Mouse (Mus musculus): ENCODE measurements around the gene Idh2.

The Idh2 gene

DNA sequence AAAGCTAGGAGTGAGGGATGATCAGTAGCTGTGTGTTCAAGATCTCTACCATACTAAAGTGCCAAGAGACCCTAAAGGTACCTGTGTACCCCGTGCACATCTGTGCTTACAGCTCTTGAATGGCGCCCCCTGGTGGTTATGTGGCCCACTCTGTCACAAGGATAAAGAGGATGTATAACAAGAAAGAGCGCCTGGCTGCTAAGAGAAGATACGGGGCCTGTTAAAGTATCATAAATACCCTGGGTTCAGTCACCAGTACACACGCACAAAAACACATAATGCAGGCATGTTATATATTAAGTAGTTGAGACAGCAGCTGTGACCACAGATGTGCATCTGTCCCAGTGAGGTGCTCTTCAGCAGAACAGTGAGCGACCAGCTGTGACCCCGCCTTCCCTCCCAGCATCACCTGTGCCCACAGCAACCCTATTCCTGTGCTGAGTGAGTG, 30.7 kb downstream of the Idh2 start:
- peak; percentile 63 for DNase-seq (ENCODE audit: low spot score)

DNA sequence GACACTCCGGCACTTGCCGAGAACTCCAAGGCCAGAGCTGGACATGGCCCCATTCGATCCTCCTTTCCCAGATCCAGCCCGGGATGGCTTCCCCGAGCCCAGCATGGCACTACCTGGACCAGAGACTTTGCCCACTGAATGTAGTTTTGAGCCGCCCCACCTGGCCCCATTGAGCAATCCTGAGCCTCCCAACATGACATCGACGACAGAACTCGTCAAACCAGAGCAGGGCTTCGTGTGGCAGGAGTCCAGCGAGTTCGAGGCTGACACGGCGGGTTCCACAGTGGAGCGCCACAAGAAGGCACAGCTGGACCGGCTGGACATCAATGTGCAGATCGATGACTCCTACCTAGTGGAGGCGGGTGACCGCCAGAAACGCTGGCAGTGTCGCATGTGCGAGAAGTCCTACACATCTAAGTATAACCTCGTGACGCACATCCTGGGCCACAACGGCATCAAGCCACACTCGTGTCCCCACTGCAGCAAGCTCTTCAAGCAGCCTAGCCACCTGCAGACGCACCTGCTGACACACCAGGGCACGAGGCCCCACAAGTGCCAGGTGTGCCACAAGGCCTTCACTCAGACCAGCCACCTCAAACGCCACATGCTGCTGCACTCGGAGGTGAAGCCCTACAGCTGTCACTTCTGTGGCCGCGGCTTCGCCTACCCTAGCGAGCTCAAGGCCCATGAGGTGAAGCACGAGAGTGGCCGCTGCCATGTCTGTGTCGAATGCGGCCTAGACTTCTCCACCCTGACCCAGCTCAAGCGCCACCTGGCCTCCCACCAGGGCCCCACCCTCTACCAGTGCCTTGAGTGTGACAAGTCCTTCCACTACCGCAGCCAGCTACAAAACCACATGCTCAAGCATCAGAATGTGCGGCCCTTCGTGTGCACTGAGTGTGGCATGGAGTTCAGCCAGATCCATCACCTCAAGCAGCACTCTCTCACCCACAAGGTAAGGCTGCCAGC, 33.3 kb downstream of the Idh2 start:
- no peak for DNase-seq (ENCODE audit: low spot score)

DNA sequence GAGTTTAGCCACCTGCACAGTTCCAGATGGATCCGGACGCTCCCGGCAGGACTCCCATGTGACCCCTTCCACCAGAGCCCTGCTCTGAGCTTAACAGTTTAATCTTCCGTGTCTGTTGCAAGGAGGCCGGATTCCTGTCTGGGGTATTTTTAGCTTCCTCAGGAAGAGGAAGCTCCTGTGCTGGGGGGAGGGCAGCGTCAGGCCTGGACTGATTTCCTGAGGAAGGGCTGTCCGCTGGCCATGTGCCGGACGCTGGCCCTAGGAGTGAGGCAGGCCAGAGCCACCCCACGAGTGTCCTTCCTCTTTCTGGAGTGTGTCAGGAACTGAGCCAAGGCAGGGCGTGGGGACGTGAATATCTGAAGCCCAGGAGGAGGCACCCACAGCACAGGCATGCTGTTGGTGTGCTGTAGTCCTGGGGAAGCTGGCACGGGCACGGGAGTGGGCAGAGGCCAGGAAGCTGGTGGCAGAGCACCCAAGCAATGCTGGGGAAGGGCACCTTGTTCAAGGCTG, 36.3 kb downstream of the Idh2 start:
- DNase-seq (ENCODE audit: low spot score): peak; percentile 95

DNA sequence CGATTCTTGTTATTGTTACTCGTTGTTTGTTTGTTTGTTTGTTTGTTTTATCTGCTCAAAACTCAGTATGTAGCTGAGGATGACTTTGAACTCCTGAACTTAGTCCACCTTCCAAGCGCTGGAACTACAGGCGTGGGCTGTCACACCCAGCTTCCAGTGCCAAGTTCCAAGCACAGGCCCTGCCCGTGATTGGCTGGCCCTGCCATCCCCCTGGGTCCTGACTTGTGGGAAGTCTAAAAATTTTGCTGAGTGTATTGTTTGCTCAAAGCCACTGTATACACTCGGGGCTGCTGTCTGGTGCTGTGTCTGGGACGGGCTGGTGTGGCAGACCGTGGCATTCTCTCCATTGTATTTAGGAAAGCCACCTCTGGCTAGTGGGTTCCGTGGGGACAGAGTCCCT, 37.4 kb downstream of the Idh2 start:
- no peak for DNase-seq (ENCODE audit: low spot score)

DNA sequence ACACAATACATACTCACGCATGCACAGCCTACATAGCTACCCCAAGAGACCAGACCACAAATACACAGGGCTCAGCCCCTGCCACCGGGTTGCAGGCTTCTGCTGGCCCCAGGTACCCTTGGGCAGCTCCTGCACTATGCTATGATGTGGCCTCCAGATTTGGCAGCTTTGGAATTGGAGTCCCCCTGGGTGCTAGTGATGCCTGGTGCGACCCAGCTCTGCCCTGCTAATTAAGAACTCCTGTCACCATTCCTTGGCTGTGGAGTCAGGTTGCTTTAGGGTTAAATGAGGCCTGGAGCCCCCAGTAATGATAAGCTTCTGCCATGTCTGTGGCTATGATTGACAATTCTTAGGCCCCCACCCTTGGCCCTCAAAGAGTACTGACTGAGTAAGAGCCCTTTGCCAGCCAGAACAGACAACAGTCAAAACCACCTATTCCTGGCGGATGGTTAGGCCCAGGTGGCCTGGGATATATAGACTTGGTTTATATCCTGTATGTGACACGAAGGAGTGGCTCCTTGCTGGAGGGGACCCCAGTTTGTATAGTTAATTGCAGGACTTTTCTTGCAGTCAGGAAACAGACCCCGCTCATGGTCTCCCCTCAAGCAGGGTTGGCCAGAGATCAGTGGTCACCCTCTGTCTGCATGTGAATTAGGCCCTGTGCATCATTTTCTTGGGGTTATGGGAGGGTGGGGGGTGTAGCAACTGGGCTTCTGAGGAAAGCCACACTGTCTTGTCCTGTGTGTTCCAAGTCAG, 38.1 kb downstream of the Idh2 start:
- no peak for DNase-seq (ENCODE audit: low spot score)

DNA sequence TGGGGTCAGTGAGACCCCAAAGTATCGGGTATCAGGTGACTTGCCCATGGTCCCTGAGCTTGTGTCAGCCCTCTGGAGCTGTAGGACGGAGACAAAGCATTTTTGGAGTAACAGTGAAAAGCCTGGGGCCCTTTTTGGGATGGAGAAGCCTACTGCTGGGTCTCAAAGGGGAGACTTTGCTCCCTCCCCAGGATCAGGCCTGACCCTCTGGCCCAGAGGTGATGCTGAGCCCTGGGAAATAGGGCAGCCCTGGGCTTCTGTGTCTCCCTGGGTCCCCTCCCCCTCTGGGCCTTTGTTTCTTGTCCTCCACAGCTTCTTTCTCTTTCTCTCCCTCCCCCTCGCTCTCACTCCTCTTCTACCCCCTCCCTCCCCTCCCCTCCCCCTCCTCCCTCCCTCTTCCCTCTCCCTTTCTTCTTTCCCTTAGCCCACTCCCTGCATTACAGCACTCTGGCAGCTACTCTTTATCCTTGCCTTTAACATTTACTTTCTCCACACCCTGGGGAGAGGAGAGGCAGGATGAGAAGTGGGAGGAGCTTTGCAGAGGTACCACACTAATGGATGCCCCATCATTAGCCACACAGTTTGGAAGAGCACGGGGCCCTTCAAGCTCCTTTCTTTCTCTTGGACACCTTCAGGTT, 39.1 kb downstream of the Idh2 start:
- no peak for DNase-seq (ENCODE audit: low spot score)

DNA sequence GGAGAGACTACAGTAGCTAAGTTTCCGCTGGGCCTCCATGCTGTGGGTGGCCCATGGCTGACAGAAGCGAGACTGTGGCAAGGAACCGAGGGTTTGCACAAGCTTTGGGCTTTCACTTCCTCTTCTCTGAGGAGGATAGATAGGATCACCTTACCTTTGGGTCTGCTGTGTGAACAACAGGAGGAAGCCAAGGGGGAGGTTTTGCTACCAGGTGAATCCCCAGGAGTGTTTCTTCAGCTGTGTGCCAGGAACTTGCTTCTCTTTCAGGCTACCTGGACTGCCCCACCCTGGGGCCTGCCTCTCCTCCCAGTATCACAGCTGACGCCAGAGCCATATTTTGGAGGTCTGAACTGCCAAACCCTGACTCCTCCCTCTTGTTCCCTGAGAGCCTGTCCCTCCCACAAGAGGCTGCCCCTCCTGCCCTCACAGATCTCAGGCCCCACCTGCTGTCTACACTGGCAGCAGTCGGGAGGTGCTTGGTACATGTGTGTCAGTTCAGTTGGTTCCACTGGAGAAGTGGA, 40.2 kb downstream of the Idh2 start:
- no peak for DNase-seq (ENCODE audit: low spot score)

DNA sequence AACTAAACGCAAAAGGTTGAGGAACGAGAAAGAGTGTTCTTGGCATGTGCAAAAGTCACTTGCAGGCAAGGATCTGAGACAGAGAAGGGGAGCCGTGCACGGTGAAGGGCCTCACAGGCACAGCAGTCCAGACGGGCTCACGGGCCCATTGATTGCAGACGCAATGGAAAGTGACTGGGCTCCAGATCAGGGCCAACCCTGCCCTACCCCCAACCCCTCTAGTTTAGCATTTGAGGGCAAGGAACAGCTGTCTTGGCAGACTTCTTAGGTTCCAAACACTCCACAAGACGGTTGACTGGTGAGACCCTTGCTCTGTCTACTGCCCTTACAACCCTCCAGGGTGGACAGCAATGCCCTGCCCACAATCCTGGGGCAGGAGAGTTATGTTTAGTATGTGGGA, 41.7 kb downstream of the Idh2 start:
- no peak for DNase-seq (ENCODE audit: low spot score)

DNA sequence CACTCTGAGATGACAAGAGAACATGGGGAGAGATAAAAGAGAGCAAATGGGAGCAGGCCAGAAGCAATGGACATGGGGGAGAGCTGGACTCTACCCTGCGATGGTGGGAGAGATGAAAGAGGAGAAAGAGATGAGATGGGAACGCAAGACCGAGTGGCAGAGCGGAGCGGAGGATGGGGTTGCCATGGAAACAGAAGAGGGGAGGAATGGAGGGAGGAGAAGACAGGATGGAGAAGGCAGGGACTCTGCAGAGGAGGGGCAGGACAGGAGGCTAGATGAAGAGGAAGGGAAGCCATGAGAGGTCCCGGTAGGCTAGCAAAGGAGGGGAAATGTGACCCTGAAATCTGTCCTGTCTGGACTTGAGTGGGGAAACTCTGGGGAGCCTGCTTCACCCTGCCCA, 42.9 kb downstream of the Idh2 start:
- DNase-seq (ENCODE audit: low spot score): no peak

DNA sequence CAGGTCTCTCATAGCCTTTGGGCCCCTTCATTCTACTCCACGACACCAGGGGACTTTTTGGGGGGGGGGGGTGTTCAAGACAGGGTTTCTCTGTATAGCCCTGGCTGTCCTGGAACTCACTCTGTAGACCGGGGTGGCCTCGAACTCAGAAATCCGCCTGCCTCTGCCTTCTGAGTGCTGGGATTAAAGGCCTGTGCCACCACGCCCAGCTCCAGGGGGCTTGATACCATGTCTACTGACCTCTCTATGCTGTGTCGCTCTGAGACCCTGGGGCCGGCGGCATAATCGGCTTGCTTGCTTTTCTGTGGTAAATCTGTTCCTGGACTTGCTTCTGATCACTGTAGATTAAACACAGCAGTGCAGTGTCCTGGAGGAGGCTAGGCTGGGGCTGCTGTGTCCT, 44.0 kb downstream of the Idh2 start:
- no peak for DNase-seq (ENCODE audit: low spot score)

DNA sequence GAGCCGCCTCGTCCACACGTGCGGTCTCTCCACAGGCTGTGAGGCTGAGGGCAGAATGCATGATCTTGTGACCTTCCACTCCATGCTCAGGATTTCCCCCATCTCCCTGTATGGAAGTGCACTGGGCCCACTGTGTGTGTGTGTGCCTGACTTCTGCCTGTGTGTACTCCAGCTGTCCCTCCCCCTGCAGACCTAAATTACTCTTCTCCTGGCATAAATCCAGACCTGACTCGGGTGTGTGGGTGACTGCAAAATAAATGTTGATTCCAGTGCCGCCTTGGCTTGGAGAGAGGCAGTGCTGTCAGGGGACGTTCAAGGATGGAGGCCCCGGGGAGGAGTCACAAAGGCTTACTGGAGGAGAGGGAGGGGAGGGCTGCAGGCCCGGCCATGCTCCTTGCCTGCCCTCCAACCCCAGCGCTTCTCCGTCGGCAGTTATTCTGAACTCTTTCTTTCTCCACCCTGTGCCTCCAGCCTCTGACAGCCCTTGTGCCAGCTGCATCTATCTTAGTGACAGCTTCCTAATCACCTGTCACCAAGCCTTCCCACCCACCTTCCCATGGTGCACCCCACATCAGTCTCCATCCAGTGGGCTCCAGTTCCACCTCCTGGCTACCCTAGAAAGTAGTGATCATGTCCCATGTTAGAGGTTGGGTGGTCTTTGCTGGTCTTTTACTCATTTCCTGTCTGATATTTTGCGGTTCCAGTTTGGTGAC, 45.4 kb downstream of the Idh2 start:
- peak; percentile 76 for DNase-seq (ENCODE audit: low spot score)

DNA sequence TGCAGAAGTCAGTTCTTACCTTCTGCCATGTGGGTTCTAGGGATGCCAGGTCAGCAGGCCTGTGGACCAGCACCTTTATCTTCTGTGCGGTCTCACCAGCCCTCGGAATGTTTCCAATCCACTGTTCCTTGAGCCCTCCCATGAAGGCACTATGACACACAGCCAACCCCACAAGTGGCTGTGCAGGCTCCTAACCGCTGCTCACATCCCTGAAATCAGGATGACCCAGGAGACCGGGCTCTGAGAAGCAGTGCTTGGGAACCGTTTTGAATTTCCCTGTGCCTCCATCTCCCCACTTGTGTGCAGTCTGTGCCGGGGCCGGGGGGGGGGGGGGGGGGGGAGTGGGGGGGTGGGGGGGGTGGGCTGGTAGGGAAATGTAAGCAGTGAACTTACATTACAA, 46.9 kb downstream of the Idh2 start:
- DNase-seq (ENCODE audit: low spot score): no peak

DNA sequence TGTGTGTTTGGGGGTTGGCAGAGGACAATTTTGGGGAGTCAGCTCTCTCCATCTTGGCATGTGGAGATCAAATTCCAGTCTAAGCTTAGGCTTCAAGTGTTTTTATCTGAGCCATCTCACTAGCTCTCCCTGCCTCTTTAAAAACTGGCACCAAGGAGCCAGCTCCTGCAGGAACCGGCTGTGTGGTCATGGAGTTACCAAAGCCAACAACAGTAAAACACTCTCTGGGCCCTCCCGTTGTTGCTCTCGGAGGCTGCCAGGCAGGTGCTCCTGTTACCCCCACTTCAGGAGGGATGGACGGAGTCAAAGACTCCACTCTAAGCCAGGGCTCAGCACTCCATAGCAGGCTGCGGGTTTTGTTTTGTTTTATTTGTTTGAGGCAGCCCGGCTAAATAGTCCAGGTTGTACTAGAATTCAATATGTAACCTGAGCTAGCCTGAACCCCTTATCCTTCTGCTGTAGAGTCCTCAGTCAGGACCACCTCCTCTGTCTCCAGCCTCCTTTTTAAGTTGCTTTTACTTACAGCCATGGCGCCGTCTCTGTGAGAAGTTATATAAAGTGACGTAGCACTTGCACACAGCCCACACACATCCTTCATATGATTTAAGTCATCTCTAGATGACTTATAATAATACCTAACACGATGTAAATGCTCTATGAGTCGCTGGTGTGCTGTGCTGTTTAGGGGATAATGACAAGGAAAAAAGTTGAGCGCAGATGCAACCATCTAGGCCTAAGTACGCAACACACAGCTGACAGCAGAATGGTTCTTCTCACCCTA, 48.3 kb downstream of the Idh2 start:
- DNase-seq (ENCODE audit: low spot score): no peak

DNA sequence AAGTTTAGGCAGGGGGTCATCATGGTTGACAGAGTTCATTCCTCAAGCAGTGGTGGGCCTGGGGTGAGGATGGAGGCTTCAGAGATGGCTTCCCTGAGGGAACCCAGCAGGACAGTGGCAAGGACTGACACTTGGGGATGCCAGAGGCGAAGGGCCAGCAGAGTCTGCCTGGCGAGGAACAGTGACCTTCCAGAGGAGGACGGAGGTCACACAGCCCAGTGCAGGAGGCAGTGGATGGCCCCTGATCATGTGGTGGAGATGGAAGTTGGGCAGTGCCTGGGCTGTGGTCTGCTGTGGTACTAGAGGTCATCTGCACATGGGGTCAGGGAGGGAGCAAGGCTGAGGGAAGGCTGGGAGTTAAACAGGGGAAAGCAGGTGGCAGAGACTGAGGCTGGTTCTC, 49.9 kb downstream of the Idh2 start:
- DNase-seq (ENCODE audit: low spot score): no peak

DNA sequence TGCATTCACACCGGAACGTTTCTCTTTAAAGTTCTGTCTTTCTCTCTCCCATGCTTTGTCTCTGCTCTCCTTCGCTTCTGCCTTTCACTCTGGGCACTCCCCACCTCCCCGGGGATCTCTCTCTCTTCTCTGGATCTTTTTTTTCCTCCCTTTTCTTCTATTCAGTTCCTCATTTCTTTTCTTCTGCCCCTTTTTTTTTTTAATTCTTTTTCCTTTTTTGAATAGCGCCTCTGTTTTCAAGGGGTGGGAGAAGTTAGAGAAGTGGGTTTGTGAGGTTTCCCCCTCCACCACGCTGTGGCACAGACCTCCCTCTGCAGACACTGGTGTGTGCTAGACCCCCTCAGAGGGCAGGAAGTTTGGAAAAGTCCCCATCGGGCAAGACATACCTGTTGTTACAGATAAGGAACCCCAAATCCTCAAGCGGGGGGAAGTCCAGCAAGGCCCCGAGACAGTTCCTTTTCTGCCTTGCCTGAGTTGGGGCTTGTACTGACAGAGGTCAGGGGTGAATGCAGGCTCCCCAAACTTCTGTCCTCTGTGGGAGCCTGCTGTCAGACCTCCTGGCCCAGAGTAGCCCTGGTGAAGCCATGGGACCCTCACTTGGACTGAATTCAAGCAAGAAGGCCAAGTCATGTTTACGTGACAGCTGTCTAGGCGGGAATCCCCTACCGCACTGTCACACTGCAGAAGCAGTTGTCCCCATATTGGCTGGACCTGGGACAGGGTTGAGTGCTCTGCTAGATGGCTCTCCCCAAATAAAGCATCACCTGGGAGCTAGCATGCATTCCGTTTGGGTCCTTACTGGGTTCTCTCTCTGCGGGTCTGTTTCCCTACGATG, 51.1 kb downstream of the Idh2 start:
- DNase-seq (ENCODE audit: low spot score): no peak

DNA sequence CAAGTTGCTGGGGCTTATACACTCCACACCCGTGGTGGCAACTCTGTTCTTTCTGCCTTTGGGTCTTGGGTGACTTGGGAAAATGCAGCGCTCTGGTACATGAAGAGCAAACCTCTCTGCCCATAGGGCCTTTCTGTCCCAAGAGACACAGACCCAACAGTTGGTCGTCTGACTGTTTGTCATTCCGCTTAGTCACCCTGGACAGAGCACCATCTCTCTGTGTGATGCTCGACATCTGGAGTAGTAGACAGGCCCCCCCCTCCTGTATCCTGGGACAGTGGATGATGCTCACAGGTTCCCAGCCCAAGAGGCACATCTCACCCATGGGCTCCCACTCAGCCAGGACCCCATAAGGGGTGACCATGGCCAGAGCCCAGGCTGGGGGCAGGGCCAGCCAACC, 51.9 kb downstream of the Idh2 start:
- DNase-seq (ENCODE audit: low spot score): no peak

DNA sequence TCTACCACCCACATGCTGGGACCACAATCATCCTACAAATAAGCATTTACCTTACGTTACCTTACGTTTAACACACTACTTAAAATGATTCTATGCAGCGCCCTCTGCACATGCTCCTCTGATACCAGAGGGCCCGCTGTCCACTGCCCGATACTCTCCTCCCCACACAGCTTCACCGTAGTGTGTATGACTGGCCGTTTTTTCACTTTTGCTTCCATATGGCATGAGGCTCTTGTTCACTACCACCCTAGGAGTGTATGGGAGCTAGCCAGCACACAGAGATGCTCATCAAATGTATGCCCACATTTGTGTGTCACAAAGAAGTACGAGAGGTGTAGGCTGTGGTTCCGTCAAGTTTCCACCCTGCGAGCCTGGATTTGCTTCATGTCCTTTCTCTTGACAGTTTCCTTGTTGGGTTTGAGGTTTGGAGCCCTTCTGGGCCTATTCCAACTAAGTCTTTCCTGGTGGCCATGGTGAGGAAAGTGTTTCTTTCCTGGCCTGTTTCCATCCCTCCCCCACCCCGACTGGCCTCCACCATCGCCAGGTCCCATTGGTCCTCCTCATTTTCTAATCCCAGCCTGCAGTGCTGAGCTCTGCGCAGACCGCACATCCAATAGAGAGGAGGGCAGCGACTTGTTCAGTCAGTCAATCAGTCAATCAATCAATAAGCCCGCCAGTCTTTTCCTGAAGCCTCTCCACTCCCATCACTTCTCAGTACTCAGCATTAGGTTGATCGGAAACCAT, 52.9 kb downstream of the Idh2 start:
- no peak for DNase-seq (ENCODE audit: low spot score)

DNA sequence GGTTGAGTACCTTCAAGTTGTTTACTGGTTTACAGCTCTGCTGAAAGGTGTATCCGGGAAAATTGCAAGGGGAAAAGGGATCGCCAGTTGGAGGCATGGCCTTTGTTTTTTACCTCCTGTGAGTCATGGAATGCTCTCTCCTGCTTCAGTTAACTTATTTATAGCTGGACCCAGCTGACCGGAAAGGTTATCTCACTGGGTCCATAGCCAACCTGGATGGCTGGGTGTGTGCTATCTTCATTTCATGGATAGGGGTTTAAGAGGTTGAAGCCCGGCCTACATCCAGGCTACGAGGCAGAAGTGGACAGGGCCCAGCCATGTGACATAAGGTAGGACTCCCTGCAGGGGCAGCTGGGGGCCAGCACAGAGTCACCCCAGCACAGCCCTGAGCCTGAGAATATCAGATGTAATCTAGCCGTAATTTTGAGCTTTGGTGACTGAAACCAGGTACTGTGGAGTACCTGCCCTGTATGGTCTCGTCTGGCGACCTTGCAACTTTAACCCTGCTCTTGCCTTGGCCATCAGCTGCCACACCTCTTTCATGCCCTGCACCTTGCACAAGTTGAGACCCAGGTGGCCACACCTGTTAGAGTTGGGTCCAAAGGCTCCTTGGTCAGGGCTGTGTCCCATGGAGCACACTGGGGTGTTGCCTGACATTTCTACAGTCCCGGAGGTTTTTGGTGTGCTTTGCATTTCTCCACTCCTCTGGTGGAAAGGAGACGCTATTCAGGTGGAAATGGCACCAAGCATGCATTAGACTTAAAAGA, 55.0 kb downstream of the Idh2 start:
- no peak for DNase-seq (ENCODE audit: low spot score)

Data from MN1 (cell line).